Mouse (Mus musculus) C2C12 (cell line): ENCODE measurements around the gene Foxc2.

Experiments used
- CTCF ChIP-seq: IDR thresholded peaks from one replicate; pipeline ENCODE4 v1.5.1; 2011; ENCODE audit not compliant: control insufficient read depth, insufficient read depth, insufficient read length
- FOSL1 ChIP-seq: IDR thresholded peaks from one replicate; pipeline ENCODE4 v1.8.0; 2011; ENCODE audit warnings: mild to moderate bottlenecking, low read length; ENCODE audit not compliant: poor library complexity, insufficient read depth, severe bottlenecking

DNA sequence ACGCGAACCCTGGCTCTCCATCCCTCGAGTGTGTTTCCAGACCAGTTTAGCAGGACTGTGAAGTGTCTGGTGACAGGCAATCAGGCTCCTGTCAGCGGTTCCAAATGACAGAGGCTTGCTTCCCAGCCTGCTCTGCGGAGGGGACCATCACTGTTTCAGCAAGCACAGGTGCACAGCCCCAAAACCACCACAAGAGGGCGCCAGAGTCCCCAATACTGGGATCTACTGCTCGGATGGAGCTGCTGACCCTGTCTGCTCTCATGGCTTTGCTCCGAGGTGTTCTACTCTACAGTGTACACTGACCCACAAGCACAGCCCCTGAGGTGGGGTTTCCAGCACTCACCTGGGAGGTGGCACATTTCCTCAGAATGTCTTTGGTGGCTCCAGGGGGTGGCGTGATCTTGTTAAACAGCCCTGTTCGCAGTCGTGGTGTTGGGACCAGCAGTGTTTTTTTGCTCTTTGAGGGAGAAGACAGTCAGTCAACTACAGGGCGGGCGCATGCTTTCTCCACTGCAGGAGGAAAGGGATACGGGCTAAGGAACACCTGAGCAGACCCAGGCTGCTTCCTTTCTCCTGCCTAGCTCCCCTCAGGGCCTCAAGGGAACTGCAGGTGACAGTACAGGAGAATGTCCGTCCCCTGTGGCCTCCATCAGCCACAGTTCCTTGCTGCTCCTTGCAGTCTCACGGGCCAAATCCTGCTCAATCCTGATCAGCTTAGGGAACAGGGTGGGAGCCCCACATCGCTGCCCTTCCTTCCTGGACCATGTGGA is 11.7 kb upstream of the Foxc2 start:
- TF ChIP-seq CTCF = peak; percentile 95
- no peak for TF ChIP-seq FOSL1
